Mouse (Mus musculus) layer of hippocampus, adult 9-10 months (tissue): ENCODE measurements around the gene Map2k7.

Experiments
- DNase-seq: peaks from one replicate; pipeline ENCODE4 v3.0.0; 2022; ENCODE audit warnings: low spot score

Gene Map2k7

DNA sequence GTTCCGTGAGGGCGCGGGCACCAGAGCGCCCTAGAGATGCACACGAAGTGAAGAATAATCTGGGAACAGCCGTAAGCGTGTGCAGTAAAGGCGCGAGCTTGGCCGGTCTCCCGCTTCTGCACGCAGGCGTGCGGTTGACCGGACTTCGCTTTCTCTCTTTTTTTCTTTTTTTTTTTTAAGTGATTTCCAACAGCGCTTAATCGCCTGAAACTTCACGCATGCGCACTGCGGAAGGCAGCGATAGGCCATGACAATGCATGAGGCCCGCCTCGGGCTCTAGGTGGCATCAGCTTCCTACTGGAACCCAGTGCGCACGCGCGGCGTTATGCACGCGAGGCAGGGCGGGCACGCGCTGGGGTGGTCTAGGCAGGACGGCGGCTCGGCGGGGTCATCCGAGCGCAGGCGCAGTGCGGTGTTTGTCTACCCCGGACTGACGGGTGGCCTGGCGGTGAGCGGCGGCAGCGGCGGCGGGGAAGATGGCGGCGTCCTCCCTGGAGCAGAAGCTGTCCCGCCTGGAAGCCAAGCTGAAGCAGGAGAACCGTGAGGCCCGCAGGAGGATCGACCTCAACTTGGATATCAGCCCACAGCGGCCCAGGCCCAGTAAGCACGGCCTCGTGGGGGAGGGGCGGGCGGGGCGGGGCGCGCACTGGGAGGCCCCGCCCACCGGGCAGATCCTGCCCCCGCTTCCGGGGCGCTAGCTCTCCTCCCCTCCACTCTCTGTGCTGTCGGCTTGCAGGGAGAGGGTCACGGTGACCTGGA lies at the start of gene Map2k7, which contains the start of gene Gm49320:
Gene Map2k7, plus strand, starts transcription at position 307 of the 759 bp plus-strand sequence.
Gene Gm49320, plus strand, starts transcription at position 432 of the 759 bp plus-strand sequence.
- peak; percentile 99 for DNase-seq

DNA sequence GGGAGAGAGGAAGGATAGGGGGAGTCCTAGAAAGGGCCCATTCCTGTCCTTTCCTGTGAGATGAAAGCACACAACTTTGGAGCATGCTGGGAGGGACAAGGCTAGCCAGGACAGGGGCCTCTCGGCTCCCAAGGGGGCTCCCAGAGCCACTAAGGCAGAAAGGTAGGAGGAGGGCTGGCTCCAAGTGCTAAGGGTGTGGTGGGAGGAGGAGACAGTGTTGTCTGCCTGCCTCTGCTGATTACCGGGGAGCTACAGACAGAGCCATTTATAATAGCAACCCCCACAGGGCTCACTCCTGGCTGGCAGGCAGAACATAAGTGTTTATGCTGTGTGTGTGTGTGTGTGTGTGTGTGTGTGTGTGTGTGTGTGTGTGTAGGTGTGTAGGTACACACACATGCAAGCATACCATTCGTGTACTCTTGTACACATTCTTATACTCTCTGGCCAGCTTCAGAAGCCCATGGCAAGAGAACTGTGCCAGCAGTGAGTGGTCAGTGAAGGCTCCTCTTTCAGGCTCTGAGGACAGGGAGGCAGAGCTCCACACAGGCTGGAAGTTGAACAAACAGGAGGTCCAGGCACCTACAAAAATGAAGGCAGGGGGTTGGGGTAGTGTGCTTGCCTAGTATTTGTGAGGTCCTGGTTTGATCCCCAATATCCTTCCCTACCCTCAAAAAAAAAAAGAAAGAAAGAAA lies 49.4 kb upstream of the Map2k7 start:
- no peak for DNase-seq

DNA sequence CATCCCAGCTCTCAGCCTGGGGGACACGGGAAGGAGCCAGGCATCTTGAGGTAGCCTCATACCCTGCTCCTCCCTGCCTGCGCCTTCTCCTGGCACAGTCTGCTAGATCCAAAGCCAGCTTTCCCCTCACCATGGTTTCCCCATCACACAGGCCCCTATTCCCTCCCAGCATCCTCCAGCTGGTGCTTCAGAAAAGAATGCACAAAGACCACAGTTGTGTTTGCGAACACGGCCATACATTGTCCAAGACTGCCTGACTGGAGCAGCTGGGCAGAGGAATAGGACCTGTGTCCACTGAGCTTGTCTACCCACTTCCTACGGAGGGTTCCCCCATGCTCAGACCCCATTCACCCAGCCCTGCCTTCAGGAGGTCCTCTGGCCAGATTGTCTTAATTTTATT lies 46.2 kb upstream of the Map2k7 start:
- no peak for DNase-seq

- peak; percentile 90 for DNase-seq
These were observed 45.5 kb upstream of the Map2k7 start for GRCm38 (mm10) chr8:4192807-4193587.

DNA sequence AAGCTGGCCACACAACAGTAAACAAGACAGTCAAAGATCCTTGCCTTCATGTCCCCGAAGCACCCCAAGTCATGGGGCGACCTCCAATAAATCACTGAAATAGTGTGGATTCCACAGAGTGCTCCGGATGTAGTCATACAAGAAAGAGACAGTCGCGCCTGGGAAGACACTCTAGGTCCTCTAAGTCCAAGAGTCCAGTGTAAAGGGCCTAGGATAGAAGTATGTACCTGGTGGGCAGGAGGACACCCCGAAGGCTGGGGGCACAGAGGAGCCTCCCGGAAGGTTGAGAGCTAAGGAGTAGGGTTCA lies 45.0 kb upstream of the Map2k7 start:
- DNase-seq = no peak

DNA sequence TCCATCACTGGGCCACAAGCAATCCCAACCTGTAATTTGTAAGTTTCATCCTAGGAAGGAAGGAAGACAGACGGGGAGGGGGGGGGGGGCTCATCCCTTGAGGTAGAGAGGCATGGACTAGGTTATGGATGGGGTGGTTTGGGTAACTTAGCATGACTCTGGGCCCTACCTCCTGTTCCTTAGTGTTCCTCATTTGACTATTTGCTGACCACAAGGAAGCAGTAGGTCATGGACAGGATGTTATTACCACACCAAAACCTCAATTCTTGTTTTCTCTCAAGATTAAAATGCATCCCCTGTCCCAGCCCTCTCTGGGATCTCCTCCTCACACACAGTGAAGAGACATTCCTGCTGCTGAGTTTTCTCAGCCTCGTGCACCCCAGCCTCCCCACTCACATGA lies 37.2 kb upstream of the Map2k7 start:
- DNase-seq = no peak

- DNase-seq = no peak
These were observed 33.1 kb upstream of the Map2k7 start for GRCm38 (mm10) chr8:4205246-4206123.

- DNase-seq = no peak
These were observed 32.1 kb upstream of the Map2k7 start for GRCm38 (mm10) chr8:4206182-4207015.

- DNase-seq = no peak
These were observed 31.6 kb upstream of the Map2k7 start for GRCm38 (mm10) chr8:4207016-4207350.

DNA sequence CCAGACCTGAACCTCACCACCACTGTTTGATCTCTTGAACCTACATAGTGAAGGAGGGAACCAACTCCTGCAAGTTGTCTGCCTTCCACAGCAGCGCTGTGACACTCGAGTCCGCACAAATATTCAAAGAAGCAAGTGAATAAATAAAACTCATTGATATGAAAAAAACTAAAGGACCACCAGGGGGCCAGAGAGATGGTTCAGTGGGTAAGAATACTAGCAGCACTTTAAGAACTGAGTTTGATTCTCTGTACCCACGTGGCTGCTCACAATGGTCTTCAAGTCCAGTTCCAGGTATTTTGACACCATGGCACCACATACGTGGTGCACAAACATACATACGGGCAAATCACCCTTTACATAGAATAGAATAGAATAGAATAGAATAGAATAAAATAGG lies 27.4 kb upstream of the Map2k7 start:
- DNase-seq = no peak

- no peak for DNase-seq
These were observed 25.7 kb upstream of the Map2k7 start for GRCm38 (mm10) chr8:4212809-4213209.

DNA sequence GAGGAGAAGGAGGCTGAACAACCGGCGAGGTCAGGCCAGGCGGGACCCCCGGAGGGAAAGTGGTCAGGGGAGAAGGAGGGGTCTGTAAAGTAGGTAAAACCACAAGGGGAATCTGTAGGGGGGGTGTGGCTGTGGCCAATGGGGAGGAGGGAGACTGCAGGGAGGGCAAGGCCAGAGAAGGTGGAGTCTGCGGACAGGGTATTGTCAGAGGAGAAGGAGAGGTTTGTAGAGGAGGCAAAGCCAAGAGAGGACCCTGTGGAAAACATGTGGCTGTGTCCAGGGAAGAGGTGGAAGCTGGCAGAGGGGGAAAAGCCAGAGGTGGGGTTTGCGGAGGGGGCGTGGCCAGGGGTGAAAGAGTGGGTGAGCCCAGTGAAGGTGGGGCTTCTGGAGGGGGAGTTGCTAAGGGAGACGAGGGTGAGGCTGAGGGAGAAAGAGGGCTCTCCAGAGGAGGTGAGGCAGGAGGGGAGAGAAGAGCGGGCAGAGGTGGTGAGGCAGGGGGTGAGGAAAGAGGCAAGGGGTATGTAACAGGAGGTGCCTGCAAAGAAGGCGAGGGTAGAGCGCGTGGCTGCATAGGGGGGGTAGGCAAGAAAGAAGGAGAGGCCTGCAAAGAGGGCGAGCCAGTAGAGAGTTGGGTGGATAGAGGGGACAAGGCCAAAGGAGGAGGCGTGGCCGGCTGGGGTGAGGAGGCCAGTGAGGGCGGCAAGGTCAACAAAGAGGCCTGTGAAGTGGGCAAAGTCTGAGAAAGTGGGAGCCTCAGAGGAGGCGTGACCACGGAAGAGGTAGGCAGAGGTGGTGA lies 25.1 kb upstream of the Map2k7 start:
- DNase-seq = no peak

GRCm38 (mm10) chr8:4214006-4214980 lies 24.2 kb upstream of the Map2k7 start:
- no peak for DNase-seq

DNA sequence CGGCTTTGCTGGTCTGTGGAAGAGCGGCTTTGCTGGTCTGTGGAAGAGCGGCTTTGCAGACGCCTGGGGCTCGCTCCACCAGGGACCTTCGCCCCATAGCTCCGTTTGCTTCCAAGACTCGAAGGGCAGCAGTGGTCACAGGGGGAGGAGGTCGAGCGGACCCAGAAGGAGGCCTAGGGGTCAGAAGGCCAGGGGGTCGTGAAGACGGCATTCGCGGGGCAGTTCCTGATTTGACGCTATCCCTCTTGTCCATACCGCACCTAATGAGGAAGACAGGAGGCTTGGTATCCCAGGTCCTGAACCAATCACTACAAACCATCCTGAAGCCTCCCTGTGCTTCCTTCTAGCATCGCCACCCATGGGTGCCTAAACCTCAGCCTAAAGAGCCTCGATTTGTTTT lies 22.2 kb upstream of the Map2k7 start:
- no peak for DNase-seq

- DNase-seq = no peak
These were observed 21.5 kb upstream of the Map2k7 start, which contains the start of gene Prr36 for GRCm38 (mm10) chr8:4216791-4217621. Gene Prr36, minus strand, starts transcription at chr8:4217459.

DNA sequence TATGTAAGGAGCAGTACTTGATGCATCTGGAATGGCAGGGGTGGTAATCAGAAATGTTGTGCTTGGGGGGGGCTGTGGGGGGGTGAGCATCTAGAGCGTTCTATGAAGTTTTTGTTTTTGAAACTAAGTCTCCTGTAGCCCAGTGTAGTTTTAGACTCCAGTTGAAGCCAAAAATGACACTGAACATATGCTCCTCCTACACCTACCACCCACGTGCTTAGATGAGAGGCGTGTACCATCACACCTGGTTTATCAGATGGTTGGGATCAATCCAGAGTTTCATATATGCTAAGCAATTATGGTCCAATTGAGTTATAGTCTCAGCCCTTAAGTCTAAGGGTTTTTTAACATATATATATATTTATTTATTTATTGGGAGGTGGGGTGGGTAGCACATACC lies 18.9 kb upstream of the Map2k7 start:
- no peak for DNase-seq

DNA sequence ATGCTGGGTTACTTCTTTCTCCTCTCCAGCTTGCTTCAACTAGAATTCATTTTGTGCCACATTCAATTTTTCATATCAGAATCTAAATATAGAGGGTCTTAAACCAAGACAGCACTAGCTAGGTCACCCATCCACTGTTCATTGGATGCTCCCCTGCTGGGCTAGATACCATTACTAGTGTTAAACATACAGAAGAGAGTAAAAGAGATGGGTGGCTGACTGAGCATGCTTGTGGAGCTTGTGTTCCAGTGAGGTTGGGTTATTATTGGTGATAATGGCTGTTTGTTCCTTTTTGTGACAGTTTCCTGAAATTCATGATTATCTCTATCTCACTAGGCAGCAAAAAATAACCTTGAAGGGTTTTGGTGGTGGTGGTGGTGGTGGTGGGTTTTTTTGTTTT lies 16.5 kb upstream of the Map2k7 start:
- DNase-seq = no peak

DNA sequence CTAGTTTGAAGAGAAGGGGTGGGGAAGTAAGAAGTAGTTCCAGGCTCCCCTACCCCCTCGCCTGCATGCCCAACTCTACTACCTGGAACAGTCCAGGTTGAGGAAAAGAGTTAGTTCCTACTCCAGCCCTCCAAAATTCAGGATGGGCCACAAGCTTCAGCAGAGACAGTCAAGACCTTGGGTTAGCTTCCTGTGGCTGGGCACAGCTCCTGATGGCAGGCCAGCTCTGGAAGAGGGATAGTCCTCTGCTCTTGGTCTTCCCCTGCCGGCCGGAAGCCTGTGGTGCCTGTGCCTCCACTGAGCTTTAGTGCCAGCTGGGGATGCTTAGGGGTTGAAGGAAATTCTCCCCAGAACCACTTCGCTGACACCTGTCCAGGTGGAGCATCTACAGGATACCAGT lies 12.2 kb upstream of the Map2k7 start:
- no peak for DNase-seq
